In genomic region chr16:36931381-36931780, GRCm38 (mm10) we compare ENCODE assay signal across 13 mouse cellular contexts. TPM values are rescaled to one million over a fixed set of nuclear protein-coding genes. Genes with fewer than 3 reads are reported as not detected.
"Had no signal": no experiment of that assay in that cellular context is flagged by ENCODE, and none has a peak within 500 bp of the region (broad histone marks: within the 10 kb centered on the region; RNA-seq: fewer than 3 reads in every experiment).

No protein-coding gene starts in this region.

- H3K4me2 ChIP-seq: limb, embryonic 15.5 days; liver, embryonic 12.5 days; lung, embryonic 14.5 days; midbrain, embryonic 13.5 days had no signal

- H3K4me3 ChIP-seq: layer of hippocampus, adult 2 months; limb, embryonic 15.5 days; liver, embryonic 12.5 days; midbrain, embryonic 13.5 days had no signal

- H3K27me3 ChIP-seq: limb, embryonic 15.5 days; liver, embryonic 12.5 days; midbrain, embryonic 13.5 days had no signal

- H3K9me3 ChIP-seq: limb, embryonic 15.5 days; liver, embryonic 12.5 days; midbrain, embryonic 13.5 days had no signal

- H3K27ac ChIP-seq: layer of hippocampus, adult 2 months; limb, embryonic 15.5 days; liver, embryonic 12.5 days; midbrain, embryonic 13.5 days had no signal

- H3K4me1 ChIP-seq: midbrain, embryonic 13.5 days had no signal

- ATAC-seq: liver, embryonic 12.5 days; midbrain, embryonic 13.5 days had no signal

- H3K9ac ChIP-seq: limb, embryonic 15.5 days; liver, embryonic 12.5 days; lung, embryonic 14.5 days; midbrain, embryonic 13.5 days had no signal

- DNase-seq: kidney, adult 18-20 months; kidney, postnatal 10 days; kidney, postnatal 4 days; left cerebral cortex, postnatal 4 days; lung, embryonic 14.5 days; lung, postnatal 14 days; right cerebral cortex, adult 18-20 months had no signal

RNA-seq across cellular contexts. Expression of gene Fbxo40, which starts 58.9 kb away (rescaled TPM):
- total RNA-seq: layer of hippocampus, adult 2 months had no signal
- polyA plus RNA-seq: lung, embryonic 14.5 days; midbrain, embryonic 13.5 days; midbrain, postnatal 0 days; neural tube, embryonic 14.5 days had no signal
